Mouse (Mus musculus) midbrain, embryonic 10.5 days (tissue): Measurements from ENCODE around the gene Nap1l3. TPM values are rescaled to one million over a fixed set of nuclear protein-coding genes. Genes with fewer than 3 reads are reported as not detected.
A peak's percentile ranks its signal among the peaks of the same experiment; 100 is the strongest.

Experiments used
- DNase-seq: peaks from one replicate; pipeline ENCODE4 v3.0.0-alpha.2; 2017; ENCODE audit warnings: low spot score
- H3K27ac ChIP-seq: fragments of 300-500 bp; sonication (generic); replicated peaks from 2 replicates; pipeline ENCODE4 v1.5.1; 2016; ENCODE audit warnings: mild to moderate bottlenecking
- H3K27me3 ChIP-seq: fragments of 300-500 bp; sonication (generic); 2 replicates; pipeline ENCODE4 v1.6.1; 2016; ENCODE audit warnings: low read depth, mild to moderate bottlenecking; ENCODE audit not compliant: poor library complexity, severe bottlenecking
- H3K36me3 ChIP-seq: fragments of 300-500 bp; sonication (generic); 2 replicates; pipeline ENCODE4 v1.6.1; 2016; ENCODE audit warnings: mild to moderate bottlenecking, moderate library complexity
- H3K4me1 ChIP-seq: fragments of 300-500 bp; sonication (generic); 2 replicates; pipeline ENCODE4 v1.6.1; 2016
- H3K4me3 ChIP-seq: fragments of 300-500 bp; sonication (generic); 2 replicates; pipeline ENCODE4 v1.5.1; 2016; ENCODE audit warnings: mild to moderate bottlenecking, moderate library complexity
- H3K9me3 ChIP-seq: fragments of 300-500 bp; sonication (generic); replicated peaks from 2 replicates; pipeline ENCODE4 v1.6.1; 2016; ENCODE audit warnings: mild to moderate bottlenecking
- WGBS: fragments of 180-500 bp; shearing (Covaris S2); methylation state at CpG from one replicate; pipeline ENCODE4 v1.1.7; 2016; 5-methylcytosine and 5-hydroxymethylcytosine counted together
- polyA plus RNA-seq: library from polyadenylated mRNA; unstranded; fragments of >200 nt; fragmentation: Nextera tagmentation; extraction: Ambion mirVana; gene quantifications from 2 replicates; pipeline ENCODE4 v1.2.1, GENCODE M21; 2016

The Nap1l3 gene
- polyA plus RNA-seq: 5.2 and 7.4 TPM in 2 replicates

DNA sequence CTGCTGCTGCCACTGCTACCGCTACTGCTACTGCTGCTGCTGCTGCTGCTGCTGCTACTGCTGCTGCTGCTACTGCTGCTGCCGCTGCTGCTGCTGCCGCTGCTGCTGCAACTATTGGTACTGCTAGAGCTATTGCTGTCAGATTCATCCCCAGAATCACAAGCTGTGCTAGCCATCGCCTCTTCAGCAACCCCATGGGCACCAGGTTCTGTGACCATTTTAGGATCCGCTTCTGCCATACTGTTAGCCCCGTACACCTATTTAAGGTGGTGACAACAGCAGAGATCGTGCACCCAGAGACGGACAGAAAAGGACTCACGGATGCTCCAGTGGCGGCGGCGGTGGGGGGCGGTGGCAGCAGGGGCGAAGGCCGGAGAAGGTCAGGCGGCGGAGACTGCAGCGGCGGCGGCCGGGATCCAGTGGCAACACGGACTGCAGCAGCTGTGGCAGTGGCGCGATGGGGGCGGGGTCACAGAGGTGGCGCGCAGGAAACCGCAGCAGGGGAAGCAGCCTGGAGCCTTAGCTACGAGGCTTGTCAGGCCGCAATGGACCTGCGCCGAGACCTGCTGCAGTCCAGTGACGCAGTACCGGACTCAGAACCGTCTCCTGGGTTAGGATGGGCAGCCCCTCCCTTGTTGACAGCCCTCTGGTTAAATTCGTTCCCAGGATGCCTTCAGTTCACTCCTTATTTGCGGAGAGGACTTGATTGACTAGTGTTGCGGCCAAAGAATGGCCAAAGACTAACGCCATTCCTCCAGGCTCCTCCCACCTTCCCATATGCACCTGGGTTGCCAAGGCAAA lies at the start of gene Nap1l3:
Gene Nap1l3, minus strand, starts transcription at position 621 of the 801 bp plus-strand sequence.
- H3K4me1 ChIP-seq: no peaks in the 10 kb centered on the region
- peak within 1 kb of the TSS; percentile 61 for H3K4me3 ChIP-seq
- H3K27me3 ChIP-seq: no peaks in the 10 kb centered on the region
- DNase-seq: peak; percentile 73
- 5% methylated on average over 39 of the region's 39 CpGs for WGBS
- no peaks in the 10 kb centered on the region for H3K36me3 ChIP-seq
- H3K27ac ChIP-seq: peak within 1 kb of the TSS; percentile 79
- no peaks in the 10 kb centered on the region for H3K9me3 ChIP-seq

DNA sequence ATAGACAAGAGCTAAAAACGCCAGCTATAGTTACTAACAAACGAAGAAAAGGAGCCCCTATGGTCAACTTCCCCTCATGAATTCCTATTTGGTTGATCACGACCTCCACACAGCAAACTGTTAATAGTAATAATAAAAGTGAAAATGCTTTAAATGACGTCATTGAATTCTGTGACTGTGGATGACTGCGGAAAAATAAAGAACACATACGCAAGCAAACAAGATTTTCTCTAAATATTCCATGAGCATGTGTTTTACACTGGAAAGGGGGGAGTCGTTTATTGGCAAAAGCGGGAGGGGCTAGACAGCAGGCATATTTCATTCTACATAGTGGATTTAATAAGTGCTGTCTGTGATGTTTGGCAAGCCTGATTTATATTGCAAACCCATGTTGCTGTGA lies 451 bp upstream of the Nap1l3 start:
- no peak for DNase-seq
- peak overlapping the region; percentile 61 for H3K4me3 ChIP-seq

More for the DNA sequence above, 451 bp upstream of the Nap1l3 start:
- Histone ChIP-seq H3K9me3 (no peaks in the 10 kb centered on the region), H3K36me3 (no peaks in the 10 kb centered on the region), H3K27me3 (no peaks in the 10 kb centered on the region), H3K4me1 (no peaks in the 10 kb centered on the region), H3K27ac (no peak overlapping the region)
- WGBS: 33% methylated on average over 8 of the region's 8 CpGs
